Mouse (Mus musculus) ES-Bruce4 (cell line): ENCODE data around the gene Apoc1.

ENCODE experiments used
- CTCF ChIP-seq: IDR thresholded peaks from one replicate; pipeline ENCODE4 v1.8.1; 2011; ENCODE audit warnings: low read depth, low read length
- EP300 ChIP-seq: IDR thresholded peaks from 2 replicates; pipeline ENCODE4 v1.6.1; 2011; ENCODE audit warnings: low read depth, low read length; ENCODE audit not compliant: insufficient read depth
- POLR2A ChIP-seq: IDR thresholded peaks from one replicate; pipeline ENCODE4 v1.8.1; 2011; ENCODE audit warnings: low read length; ENCODE audit not compliant: insufficient read depth

GRCm38 (mm10) chr7:19699827-19700148 is 7.3 kb upstream of the Apoc1 start:
- TF ChIP-seq EP300 (no peak), CTCF (no peak), POLR2A (no peak)
